Mouse (Mus musculus): Measurements from ENCODE around the gene Slc30a10. TPM values are rescaled to one million over a fixed set of nuclear protein-coding genes. Genes with fewer than 3 reads are reported as not detected.
A peak's percentile ranks its signal among the peaks of the same experiment; 100 is the strongest.

Slc30a10 gene
- polyA plus RNA-seq, 1 experiment from 2014 or later = 0.35 TPM

DNA sequence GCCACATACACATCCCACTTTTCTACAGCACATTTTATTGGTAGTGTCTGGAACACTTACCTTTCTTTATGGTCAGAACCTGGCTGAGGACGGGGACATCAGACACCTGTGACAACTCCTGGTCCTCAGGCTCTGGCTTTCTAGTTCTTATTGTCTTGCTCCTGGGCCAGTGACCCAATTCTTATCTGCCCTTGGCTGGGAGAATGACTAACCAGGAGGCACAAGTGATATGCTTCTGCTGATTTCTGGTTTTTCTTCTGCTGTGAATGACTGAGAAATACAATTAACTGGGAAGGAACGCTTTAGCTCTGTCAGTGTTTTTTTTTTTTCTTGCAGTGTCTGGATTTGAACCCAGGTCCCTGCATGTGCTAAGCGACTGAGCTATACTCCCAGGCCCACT, 3.2 kb upstream of the Slc30a10 start:
- no peak overlapping the region for H3K4me2 ChIP-seq (replicated peaks; ENCODE audit: low read depth, low read length)
- H3K4me1 ChIP-seq (ENCODE audit: control insufficient read depth, insufficient read depth, low read length) = peaks cover 4% of the 10 kb centered on the region; the same call in 1 of the 2 replicates
- H3K27me3 ChIP-seq (ENCODE audit: control insufficient read depth, insufficient read depth, low read length) = peaks cover 19% of the 10 kb centered on the region
- ATAC-seq (ENCODE audit: insufficient number of reproducible peaks, insufficient read depth, low FRiP score, low read depth) = no peak
- H3K9me3 ChIP-seq (ENCODE audit: control insufficient read depth, low read depth, low read length) = no peaks in the 10 kb centered on the region
- 91% methylated on average over 3 of the region's 3 CpGs for WGBS
- H3K27ac ChIP-seq (ENCODE audit: low read length) = no peak overlapping the region
- H3K9ac ChIP-seq (replicated peaks; ENCODE audit: low read depth, low read length) = no peak overlapping the region
- H3K36me3 ChIP-seq (ENCODE audit: control insufficient read depth, insufficient read depth, low read length) = no peaks in the 10 kb centered on the region
- H3K4me3 ChIP-seq (ENCODE audit: low read depth, low read length) = no peak overlapping the region

DNA sequence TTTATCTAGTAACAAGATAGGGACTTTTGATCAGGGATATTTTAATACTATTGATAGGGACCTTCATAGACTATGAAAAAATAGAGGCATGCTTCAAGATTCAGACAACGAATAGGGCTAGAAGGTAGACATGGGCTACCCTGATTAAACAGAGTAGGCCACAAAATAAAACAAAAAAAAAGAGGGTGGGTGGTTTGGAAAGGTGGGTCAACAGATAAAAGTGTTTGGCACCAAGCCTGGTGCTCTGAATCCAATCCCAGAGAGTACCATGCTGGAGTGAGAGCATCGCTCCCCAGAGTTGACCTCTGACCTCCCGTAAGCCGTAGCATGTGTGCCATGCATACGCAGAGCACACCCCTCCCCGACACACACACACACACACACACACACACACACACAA, 2.2 kb upstream of the Slc30a10 start:
- H3K9me3 ChIP-seq (ENCODE audit: control insufficient read depth, low read depth, low read length) = no peaks in the 10 kb centered on the region
- no peaks in the 10 kb centered on the region for H3K36me3 ChIP-seq (ENCODE audit: control insufficient read depth, insufficient read depth, low read length)
- H3K27me3 ChIP-seq (ENCODE audit: control insufficient read depth, insufficient read depth, low read length) = peaks cover 25% of the 10 kb centered on the region
- H3K27ac ChIP-seq (ENCODE audit: low read length) = no peak overlapping the region
- peaks cover 4% of the 10 kb centered on the region; the same call in 1 of the 2 replicates for H3K4me1 ChIP-seq (ENCODE audit: control insufficient read depth, insufficient read depth, low read length)
- H3K4me2 ChIP-seq (replicated peaks; ENCODE audit: low read depth, low read length) = no peak overlapping the region
- 83% methylated on average over 6 of the region's 6 CpGs for WGBS
- H3K9ac ChIP-seq (replicated peaks; ENCODE audit: low read depth, low read length) = no peak overlapping the region
- ATAC-seq (ENCODE audit: insufficient number of reproducible peaks, insufficient read depth, low FRiP score, low read depth) = no peak
- no peak overlapping the region for H3K4me3 ChIP-seq (ENCODE audit: low read depth, low read length)

DNA sequence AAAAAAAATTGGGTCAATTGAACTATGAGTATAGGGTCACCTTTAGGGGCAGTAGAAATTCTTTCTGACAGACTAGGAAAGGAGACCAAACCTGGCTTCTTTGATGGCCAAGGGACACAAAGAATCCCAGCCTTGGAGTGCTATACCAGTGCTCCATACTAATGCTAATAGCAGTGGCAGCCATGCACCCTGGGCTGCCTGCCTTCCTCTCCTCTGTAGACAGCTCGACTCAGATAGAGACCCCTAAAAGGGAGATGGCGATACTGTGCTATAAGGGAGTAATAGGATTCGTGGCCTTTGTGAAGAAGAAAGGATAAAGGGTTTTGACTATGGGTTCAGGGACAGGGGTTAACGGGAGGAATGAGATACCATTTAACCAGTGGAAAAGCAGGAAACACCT, 504 bp upstream of the Slc30a10 start:
- peak overlapping the region; percentile 84; the same call in 1 of the 2 replicates for H3K4me2 ChIP-seq (replicated peaks; ENCODE audit: low read depth, low read length)
- no peak overlapping the region for H3K9ac ChIP-seq (replicated peaks; ENCODE audit: low read depth, low read length)
- no peaks in the 10 kb centered on the region for H3K36me3 ChIP-seq (ENCODE audit: control insufficient read depth, insufficient read depth, low read length)
- no peak for ATAC-seq (ENCODE audit: insufficient number of reproducible peaks, insufficient read depth, low FRiP score, low read depth)
- H3K27ac ChIP-seq (ENCODE audit: low read length) = no peak overlapping the region
- H3K9me3 ChIP-seq (ENCODE audit: control insufficient read depth, low read depth, low read length) = no peaks in the 10 kb centered on the region
- H3K27me3 ChIP-seq (ENCODE audit: control insufficient read depth, insufficient read depth, low read length) = peaks cover 25% of the 10 kb centered on the region
- WGBS = 50% methylated on average over 4 of the region's 4 CpGs
- peak overlapping the region; percentile 46 for H3K4me3 ChIP-seq (ENCODE audit: low read depth, low read length)
- peaks cover 4% of the 10 kb centered on the region; the same call in 1 of the 2 replicates for H3K4me1 ChIP-seq (ENCODE audit: control insufficient read depth, insufficient read depth, low read length)

DNA sequence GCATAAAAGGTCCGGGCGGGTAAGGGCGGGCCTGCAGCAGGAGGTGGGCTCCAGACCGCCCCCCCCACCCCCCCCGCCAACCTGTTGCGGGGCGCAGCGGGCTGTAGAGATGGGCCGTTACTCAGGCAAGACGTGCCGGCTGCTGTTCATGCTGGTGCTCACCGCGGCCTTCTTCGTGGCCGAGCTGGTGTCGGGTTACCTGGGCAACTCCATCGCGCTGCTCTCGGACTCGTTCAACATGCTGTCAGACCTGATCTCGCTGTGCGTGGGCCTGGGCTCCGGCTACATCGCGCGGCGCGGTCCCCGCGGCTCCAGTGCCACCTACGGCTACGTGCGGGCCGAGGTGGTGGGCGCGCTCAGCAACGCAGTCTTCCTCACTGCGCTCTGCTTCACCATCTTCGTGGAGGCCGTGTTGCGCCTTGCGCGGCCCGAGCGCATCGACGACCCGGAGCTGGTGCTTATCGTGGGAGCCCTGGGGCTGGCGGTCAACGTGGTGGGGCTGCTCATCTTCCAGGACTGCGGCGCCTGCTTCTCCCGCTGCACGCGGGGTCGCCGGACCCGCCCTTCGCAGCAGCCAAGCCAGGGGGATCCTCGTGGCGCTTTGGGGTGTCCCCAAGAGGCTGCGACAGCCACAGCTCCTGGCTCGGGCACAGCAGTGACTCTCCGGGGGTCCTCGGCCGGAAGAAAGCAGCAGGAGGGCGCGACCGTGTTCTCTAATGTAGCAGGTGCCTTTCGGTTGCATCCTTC, 480 bp downstream of the Slc30a10 start:
- Histone ChIP-seq H3K27ac (ENCODE audit: low read length) (no peak overlapping the region), H3K27me3 (ENCODE audit: control insufficient read depth, insufficient read depth, low read length) (peaks cover 25% of the 10 kb centered on the region), H3K36me3 (ENCODE audit: control insufficient read depth, insufficient read depth, low read length) (no peaks in the 10 kb centered on the region), H3K4me1 (ENCODE audit: control insufficient read depth, insufficient read depth, low read length) (peaks cover 4% of the 10 kb centered on the region; the same call in 1 of the 2 replicates), H3K4me2 (replicated peaks; ENCODE audit: low read depth, low read length) (peak overlapping the region; percentile 84), H3K4me3 (ENCODE audit: low read depth, low read length) (peak overlapping the region; percentile 46), H3K9me3 (ENCODE audit: control insufficient read depth, low read depth, low read length) (no peaks in the 10 kb centered on the region), H3K9ac (replicated peaks; ENCODE audit: low read depth, low read length) (no peak overlapping the region)
- ATAC-seq (ENCODE audit: insufficient number of reproducible peaks, insufficient read depth, low FRiP score, low read depth) = peak; percentile 60; the same call in 1 of the 2 replicates
- WGBS = under 1% methylated on average over 64 of the region's 71 CpGs

DNA sequence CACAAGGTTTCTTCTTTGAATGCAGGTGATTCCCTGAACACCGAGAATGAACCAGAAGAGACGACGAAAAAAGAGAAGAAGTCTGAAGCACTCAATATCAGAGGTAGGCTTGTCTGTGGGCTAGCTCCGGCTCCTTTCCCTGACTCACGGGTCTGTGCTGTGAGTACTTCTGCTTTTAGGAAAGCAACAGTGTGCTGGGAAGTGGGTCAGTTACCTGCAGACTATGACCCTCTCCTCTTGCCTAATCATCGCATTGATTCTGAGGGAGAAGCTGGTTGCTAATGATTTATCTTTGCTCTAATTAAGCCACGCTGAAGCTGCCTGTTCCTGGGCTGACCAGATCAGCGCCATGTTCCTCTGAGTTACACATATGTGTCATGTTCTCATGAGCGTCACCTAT, 1.7 kb downstream of the Slc30a10 start:
- H3K4me3 ChIP-seq (ENCODE audit: low read depth, low read length) = no peak overlapping the region
- H3K9me3 ChIP-seq (ENCODE audit: control insufficient read depth, low read depth, low read length) = no peaks in the 10 kb centered on the region
- ATAC-seq (ENCODE audit: insufficient number of reproducible peaks, insufficient read depth, low FRiP score, low read depth) = no peak
- no peaks in the 10 kb centered on the region for H3K36me3 ChIP-seq (ENCODE audit: control insufficient read depth, insufficient read depth, low read length)
- H3K4me2 ChIP-seq (replicated peaks; ENCODE audit: low read depth, low read length) = no peak overlapping the region
- 84% methylated on average over 9 of the region's 9 CpGs for WGBS
- peaks cover 25% of the 10 kb centered on the region for H3K27me3 ChIP-seq (ENCODE audit: control insufficient read depth, insufficient read depth, low read length)
- H3K9ac ChIP-seq (replicated peaks; ENCODE audit: low read depth, low read length) = no peak overlapping the region
- peaks cover 4% of the 10 kb centered on the region; the same call in 1 of the 2 replicates for H3K4me1 ChIP-seq (ENCODE audit: control insufficient read depth, insufficient read depth, low read length)
- no peak overlapping the region for H3K27ac ChIP-seq (ENCODE audit: low read length)

DNA sequence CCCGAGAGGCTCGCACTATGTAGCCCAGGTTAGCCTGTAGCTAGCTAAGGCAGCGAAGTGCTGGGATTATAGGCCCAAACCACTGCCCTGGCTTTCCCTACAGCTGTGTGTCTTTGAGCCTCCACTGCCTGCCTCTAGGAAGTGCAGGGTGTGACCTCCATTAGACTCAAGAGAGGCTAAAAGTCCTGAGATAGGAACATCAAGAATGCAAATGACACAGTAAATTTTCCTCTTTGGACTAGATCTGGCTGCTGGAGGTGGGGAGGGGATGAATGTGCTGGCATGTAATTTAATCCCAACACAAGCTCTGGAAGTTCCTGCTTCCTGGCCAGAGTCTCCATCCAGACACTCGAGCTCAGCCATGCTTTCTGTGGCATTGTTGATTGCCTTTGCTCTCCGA, 5.4 kb downstream of the Slc30a10 start:
- Histone ChIP-seq H3K4me2 (replicated peaks; ENCODE audit: low read depth, low read length) (no peak overlapping the region), H3K36me3 (ENCODE audit: control insufficient read depth, insufficient read depth, low read length) (no peaks in the 10 kb centered on the region), H3K27ac (ENCODE audit: low read length) (no peak overlapping the region), H3K4me1 (ENCODE audit: control insufficient read depth, insufficient read depth, low read length) (peaks cover 3% of the 10 kb centered on the region; the same call in 1 of the 2 replicates), H3K27me3 (ENCODE audit: control insufficient read depth, insufficient read depth, low read length) (peaks cover 18% of the 10 kb centered on the region), H3K4me3 (ENCODE audit: low read depth, low read length) (no peak overlapping the region), H3K9ac (replicated peaks; ENCODE audit: low read depth, low read length) (no peak overlapping the region), H3K9me3 (ENCODE audit: control insufficient read depth, low read depth, low read length) (no peaks in the 10 kb centered on the region)
- no peak for ATAC-seq (ENCODE audit: insufficient number of reproducible peaks, insufficient read depth, low FRiP score, low read depth)
- WGBS = 78% methylated on average over 5 of the region's 5 CpGs

DNA sequence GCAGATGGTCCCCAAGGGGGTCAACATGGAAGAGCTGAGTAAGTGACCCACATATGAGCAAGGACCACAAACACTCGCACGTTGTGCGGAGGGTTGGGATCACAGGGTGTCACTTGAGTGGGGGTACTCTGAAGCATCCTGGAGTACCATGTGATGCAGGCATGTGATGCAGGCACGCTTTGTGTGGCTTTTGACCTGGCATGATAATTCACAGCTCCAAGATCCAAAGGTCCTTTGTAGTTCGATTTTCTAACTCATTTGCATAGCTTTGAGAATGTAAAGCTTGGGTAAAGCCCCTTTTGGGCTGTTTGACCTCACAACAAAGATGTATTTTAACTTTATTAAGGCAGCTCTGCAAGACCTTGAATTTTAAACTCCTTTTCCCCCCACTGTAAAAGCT, 8.2 kb downstream of the Slc30a10 start:
- no peaks in the 10 kb centered on the region for H3K4me1 ChIP-seq (ENCODE audit: control insufficient read depth, insufficient read depth, low read length)
- H3K27ac ChIP-seq (ENCODE audit: low read length) = no peak overlapping the region
- H3K36me3 ChIP-seq (ENCODE audit: control insufficient read depth, insufficient read depth, low read length) = no peaks in the 10 kb centered on the region
- H3K4me3 ChIP-seq (ENCODE audit: low read depth, low read length) = no peak overlapping the region
- H3K9me3 ChIP-seq (ENCODE audit: control insufficient read depth, low read depth, low read length) = no peaks in the 10 kb centered on the region
- H3K27me3 ChIP-seq (ENCODE audit: control insufficient read depth, insufficient read depth, low read length) = no peaks in the 10 kb centered on the region
- WGBS = 72% methylated on average over 5 of the region's 5 CpGs
- ATAC-seq (ENCODE audit: insufficient number of reproducible peaks, insufficient read depth, low FRiP score, low read depth) = no peak
- H3K4me2 ChIP-seq (replicated peaks; ENCODE audit: low read depth, low read length) = no peak overlapping the region
- H3K9ac ChIP-seq (replicated peaks; ENCODE audit: low read depth, low read length) = no peak overlapping the region

DNA sequence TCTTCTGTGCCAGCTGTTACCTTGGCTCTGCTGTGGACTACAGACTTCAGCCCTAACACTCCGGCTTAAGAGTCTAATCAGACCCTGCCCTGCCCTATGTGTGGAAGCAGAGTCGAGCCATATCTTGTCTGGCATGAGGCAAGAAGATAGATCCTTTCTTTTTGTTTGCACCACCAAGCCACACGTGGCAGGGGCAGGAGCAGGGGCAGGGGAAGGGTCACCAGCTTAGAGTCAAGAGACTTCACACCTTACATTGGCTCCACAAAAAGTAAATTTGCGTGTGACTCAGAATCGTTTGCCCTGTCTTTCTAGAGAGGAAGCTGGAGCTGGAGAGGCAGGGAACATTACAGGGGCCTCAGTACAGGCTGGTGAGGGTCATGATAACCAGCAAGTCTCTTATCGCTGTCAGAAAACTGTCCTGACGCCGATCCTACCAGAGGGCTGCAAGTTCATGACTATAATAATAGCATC, 14.9 kb downstream of the Slc30a10 start:
- H3K4me3 ChIP-seq (ENCODE audit: low read depth, low read length) = no peak overlapping the region
- no peaks in the 10 kb centered on the region for H3K4me1 ChIP-seq (ENCODE audit: control insufficient read depth, insufficient read depth, low read length)
- no peaks in the 10 kb centered on the region for H3K36me3 ChIP-seq (ENCODE audit: control insufficient read depth, insufficient read depth, low read length)
- ATAC-seq (ENCODE audit: insufficient number of reproducible peaks, insufficient read depth, low FRiP score, low read depth) = no peak
- H3K9ac ChIP-seq (replicated peaks; ENCODE audit: low read depth, low read length) = no peak overlapping the region
- no peaks in the 10 kb centered on the region for H3K27me3 ChIP-seq (ENCODE audit: control insufficient read depth, insufficient read depth, low read length)
- no peak overlapping the region for H3K4me2 ChIP-seq (replicated peaks; ENCODE audit: low read depth, low read length)
- no peaks in the 10 kb centered on the region for H3K9me3 ChIP-seq (ENCODE audit: control insufficient read depth, low read depth, low read length)
- no peak overlapping the region for H3K27ac ChIP-seq (ENCODE audit: low read length)
- 57% methylated on average over 8 of the region's 8 CpGs for WGBS

Measured in stomach, embryonic 14.5 days (tissue).